Comparison of ENCODE assay signal across 10 mouse cellular contexts in the genomic region with DNA sequence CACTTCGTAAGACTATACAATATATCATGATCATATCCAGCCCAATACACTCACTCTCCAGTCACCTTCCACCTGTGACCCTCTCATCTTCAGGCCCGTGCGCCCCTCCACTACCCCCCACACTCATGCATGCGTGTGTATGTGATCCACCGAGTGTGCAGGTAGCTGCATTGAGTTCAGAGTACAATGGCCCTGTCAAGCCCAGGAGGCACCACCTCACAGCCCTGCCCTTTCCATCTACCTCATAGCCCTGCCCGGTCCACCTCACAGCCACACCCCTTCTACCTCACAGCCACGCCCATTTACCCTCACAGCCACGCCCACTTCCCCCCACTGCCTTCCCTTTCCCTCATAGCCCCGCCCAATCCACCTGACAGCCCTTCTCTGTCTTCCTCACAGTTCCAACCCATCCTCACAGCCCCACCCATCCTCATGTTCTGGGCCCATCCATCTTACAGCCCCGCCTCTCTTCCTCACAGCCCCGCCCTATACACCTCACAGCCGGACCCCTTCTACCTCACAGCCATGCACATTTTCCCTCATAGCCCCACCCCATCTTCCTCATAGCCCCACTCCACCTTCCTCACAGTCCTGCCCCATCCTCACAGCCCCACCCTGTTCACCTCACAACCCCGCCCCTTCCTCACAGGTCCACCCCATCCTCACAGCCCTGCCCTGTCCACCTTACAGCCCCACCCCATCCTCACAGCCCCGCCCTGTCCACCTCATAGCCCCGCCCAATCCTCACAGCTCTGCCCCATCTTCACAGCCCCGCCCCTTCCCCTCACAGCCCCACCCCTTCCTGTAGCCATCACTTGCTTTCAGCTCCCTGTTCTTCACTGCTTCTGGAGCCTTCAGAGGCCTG. TPM values are rescaled to one million over a fixed set of nuclear protein-coding genes. Genes with fewer than 3 reads are reported as not detected.
DNase-seq lines count a peak whose midpoint lies in the region; ATAC-seq lines count a peak whose summit lies in the region.
"Had no signal": no experiment of that assay in that cellular context is flagged by ENCODE, and none has a peak within 500 bp of the region (broad histone marks: within the 10 kb centered on the region; RNA-seq: fewer than 3 reads in every experiment).

No protein-coding gene starts in this region.

- no peak overlapping the region for H3K4me2 ChIP-seq in heart, embryonic 13.5 days
- H3K4me2 ChIP-seq in midbrain, embryonic 14.5 days (ENCODE audit: low read length): no peak overlapping the region
- H3K4me2 ChIP-seq in midbrain, embryonic 16.5 days (ENCODE audit: low read length): no peak overlapping the region
- no peak overlapping the region for H3K4me2 ChIP-seq in liver, embryonic 12.5 days

- DNase-seq in heart, adult 11 months: no peak
- no peak for DNase-seq in midbrain, embryonic 14.5 days
- peak; percentile 79 for DNase-seq in testis, postnatal 14 days (ENCODE audit: low spot score)
- DNase-seq in cerebellum, adult 8-10 months: no peak
- DNase-seq in cerebellum, adult 9-11 months: no peak
- DNase-seq: kidney, postnatal 10 days had no signal

- H3K36me3 ChIP-seq in heart, embryonic 13.5 days: no peaks in the 10 kb centered on the region
- no peaks in the 10 kb centered on the region for H3K36me3 ChIP-seq in midbrain, embryonic 14.5 days (ENCODE audit: control insufficient read depth, insufficient read depth, low read length)
- H3K36me3 ChIP-seq in midbrain, embryonic 16.5 days (ENCODE audit: control insufficient read depth, insufficient read depth, low read length): no peaks in the 10 kb centered on the region
- peaks cover 41% of the 10 kb centered on the region for H3K36me3 ChIP-seq in liver, embryonic 12.5 days

- no peak overlapping the region for H3K9ac ChIP-seq in heart, embryonic 13.5 days
- no peak overlapping the region for H3K9ac ChIP-seq in midbrain, embryonic 14.5 days (replicated peaks; ENCODE audit: low read length)
- H3K9ac ChIP-seq in midbrain, embryonic 16.5 days (ENCODE audit: low read depth, low read length): no peak overlapping the region
- no peak overlapping the region for H3K9ac ChIP-seq in liver, embryonic 12.5 days

- WGBS in heart, embryonic 13.5 days: 82% methylated on average over 16 of the region's 16 CpGs
- WGBS in midbrain, embryonic 14.5 days: 76% methylated on average over 16 of the region's 16 CpGs
- 83% methylated on average over 15 of the region's 16 CpGs for WGBS in midbrain, embryonic 16.5 days
- WGBS in liver, embryonic 12.5 days (ENCODE audit: insufficient replicate concordance): 79% methylated on average over 16 of the region's 16 CpGs

- no peaks in the 10 kb centered on the region for H3K9me3 ChIP-seq in heart, embryonic 13.5 days
- H3K9me3 ChIP-seq in midbrain, embryonic 14.5 days (ENCODE audit: control insufficient read depth, low read length): no peaks in the 10 kb centered on the region
- no peaks in the 10 kb centered on the region for H3K9me3 ChIP-seq in midbrain, embryonic 16.5 days (replicated peaks; ENCODE audit: control insufficient read depth, low read length, poor library complexity, severe bottlenecking)
- H3K9me3 ChIP-seq in liver, embryonic 12.5 days (replicated peaks): 0 out of 2 replicates have a peak, but pooled peaks cover 6% of the 10 kb centered on the region

- H3K27ac ChIP-seq in heart, embryonic 13.5 days (replicated peaks): no peak overlapping the region
- no peak overlapping the region for H3K27ac ChIP-seq in midbrain, embryonic 14.5 days (replicated peaks; ENCODE audit: low read depth, low read length)
- H3K27ac ChIP-seq in midbrain, embryonic 16.5 days (ENCODE audit: low read length): no peak overlapping the region
- no peak overlapping the region for H3K27ac ChIP-seq in liver, embryonic 12.5 days

- H3K4me1 ChIP-seq in heart, embryonic 13.5 days: peaks cover 14% of the 10 kb centered on the region
- H3K4me1 ChIP-seq in midbrain, embryonic 14.5 days (ENCODE audit: control insufficient read depth, insufficient read depth, low read length): peaks cover 6% of the 10 kb centered on the region
- peaks cover 10% of the 10 kb centered on the region for H3K4me1 ChIP-seq in midbrain, embryonic 16.5 days (ENCODE audit: control insufficient read depth, insufficient read depth, low read length)
- peaks cover 68% of the 10 kb centered on the region for H3K4me1 ChIP-seq in liver, embryonic 12.5 days

- H3K4me3 ChIP-seq in heart, embryonic 13.5 days: no peak overlapping the region
- no peak overlapping the region for H3K4me3 ChIP-seq in midbrain, embryonic 14.5 days (replicated peaks; ENCODE audit: low read depth, low read length)
- H3K4me3 ChIP-seq in midbrain, embryonic 16.5 days (ENCODE audit: low read depth, low read length): no peak overlapping the region
- H3K4me3 ChIP-seq in liver, embryonic 12.5 days: no peak overlapping the region

- 0 out of 2 replicates have a peak, but pooled peaks cover 10% of the 10 kb centered on the region for H3K27me3 ChIP-seq in heart, embryonic 13.5 days (replicated peaks)
- H3K27me3 ChIP-seq in midbrain, embryonic 14.5 days (ENCODE audit: control insufficient read depth, insufficient read depth, low read length): peaks cover 9% of the 10 kb centered on the region; the same call in 1 of the 2 replicates
- peaks cover 9% of the 10 kb centered on the region for H3K27me3 ChIP-seq in midbrain, embryonic 16.5 days (ENCODE audit: control insufficient read depth, insufficient read depth, low read depth, low read length)
- H3K27me3 ChIP-seq in liver, embryonic 12.5 days (replicated peaks): no peaks in the 10 kb centered on the region

- ATAC-seq in heart, embryonic 13.5 days (ENCODE audit: extremely low read depth, insufficient number of reproducible peaks, low FRiP score, low TSS enrichment): peak; percentile 70
- ATAC-seq in midbrain, embryonic 14.5 days (ENCODE audit: low FRiP score, low TSS enrichment): peak; percentile 20; the same call in 1 of the 2 replicates
- no peak for ATAC-seq in midbrain, embryonic 16.5 days
- ATAC-seq in liver, embryonic 12.5 days: peak; percentile 54
- ATAC-seq: forebrain, embryonic 16.5 days had no signal

RNA-seq across cellular contexts. Expression of a gene that starts 5.8 kb away (rescaled TPM):
- 8.5 and 10.8 TPM in 2 replicates for polyA plus RNA-seq in heart, embryonic 13.5 days (2015; fragmentation: Nextera tagmentation; extraction: Ambion mirVana)
- polyA plus RNA-seq in midbrain, embryonic 14.5 days (2014; fragmentation: Nextera tagmentation; extraction: Ambion mirVana): 50.3 and 52.6 TPM in 2 replicates
- polyA plus RNA-seq in midbrain, embryonic 16.5 days (2015; fragmentation: Nextera tagmentation; extraction: Ambion mirVana): 67.1 and 69.2 TPM in 2 replicates
- polyA plus RNA-seq in liver, embryonic 12.5 days (2016; fragmentation: Nextera tagmentation; extraction: Ambion mirVana): 67.9 and 68.6 TPM in 2 replicates

RNA-seq across cellular contexts. Expression of a gene that starts 9.8 kb away (rescaled TPM):
- 49.1 and 49.3 TPM in 2 replicates for polyA plus RNA-seq in heart, embryonic 13.5 days (2015; fragmentation: Nextera tagmentation; extraction: Ambion mirVana)
- 52.9 and 83.1 TPM in 2 replicates for polyA plus RNA-seq in midbrain, embryonic 14.5 days (2014; fragmentation: Nextera tagmentation; extraction: Ambion mirVana)
- polyA plus RNA-seq in midbrain, embryonic 16.5 days (2015; fragmentation: Nextera tagmentation; extraction: Ambion mirVana): 82.3 and 83.6 TPM in 2 replicates
- polyA plus RNA-seq in liver, embryonic 12.5 days (2016; fragmentation: Nextera tagmentation; extraction: Ambion mirVana): 61.2 and 66.4 TPM in 2 replicates
